Comparison of ENCODE assay signal across 28 mouse cellular contexts in genomic region chr13:20392824-20393598, GRCm38 (mm10).
"Had no signal": no experiment of that assay in that cellular context is flagged by ENCODE, and none has a peak within 500 bp of the region (broad histone marks: within the 10 kb centered on the region; RNA-seq: fewer than 3 reads in every experiment).

No protein-coding gene starts in this region.

- H3K4me2 ChIP-seq: embryonic facial prominence, embryonic 12.5 days; embryonic facial prominence, embryonic 13.5 days; embryonic facial prominence, embryonic 15.5 days; forebrain, embryonic 12.5 days; forebrain, embryonic 13.5 days; forebrain, embryonic 15.5 days had no signal

- H3K4me3 ChIP-seq: embryonic facial prominence, embryonic 10.5 days; embryonic facial prominence, embryonic 12.5 days; embryonic facial prominence, embryonic 13.5 days; embryonic facial prominence, embryonic 15.5 days; erythroblast, embryonic 14.5 days; forebrain, embryonic 10.5 days; forebrain, embryonic 12.5 days; forebrain, embryonic 13.5 days; forebrain, embryonic 15.5 days; gastrocnemius, adult 2 months had no signal

- ATAC-seq: forebrain, embryonic 13.5 days; forebrain, embryonic 14.5 days; forebrain, embryonic 15.5 days; forebrain, embryonic 16.5 days; forebrain, postnatal 0 days had no signal

- DNase-seq: cerebellum, adult 18-20 months; cerebellum, adult 2 months; cerebellum, adult 8-10 months; cerebellum, adult 9-10 months; cerebellum, adult 9-11 months; cerebellum, postnatal 10 days; cerebellum, postnatal 14 days; cerebellum, postnatal 25 days; cerebellum, postnatal 36 days; embryo, embryonic 11 days; forebrain, postnatal 0 days; gastrocnemius, adult 2 months; gastrocnemius, postnatal 10 days; gastrocnemius, postnatal 14 days; gastrocnemius, postnatal 25 days; gastrocnemius, postnatal 36 days; heart, adult 11 months had no signal

- H3K9ac ChIP-seq: embryonic facial prominence, embryonic 12.5 days; embryonic facial prominence, embryonic 13.5 days; embryonic facial prominence, embryonic 15.5 days; forebrain, embryonic 12.5 days; forebrain, embryonic 13.5 days; forebrain, embryonic 15.5 days; forebrain, postnatal 0 days had no signal

- H3K4me1 ChIP-seq: embryonic facial prominence, embryonic 10.5 days; embryonic facial prominence, embryonic 12.5 days; embryonic facial prominence, embryonic 13.5 days; embryonic facial prominence, embryonic 15.5 days; forebrain, embryonic 10.5 days; forebrain, embryonic 12.5 days; forebrain, embryonic 13.5 days; forebrain, embryonic 15.5 days had no signal

- H3K36me3 ChIP-seq: embryonic facial prominence, embryonic 10.5 days; embryonic facial prominence, embryonic 12.5 days; embryonic facial prominence, embryonic 13.5 days; embryonic facial prominence, embryonic 15.5 days; forebrain, embryonic 10.5 days; forebrain, embryonic 12.5 days; forebrain, embryonic 15.5 days had no signal

- H3K27me3 ChIP-seq: embryonic facial prominence, embryonic 12.5 days; embryonic facial prominence, embryonic 13.5 days; embryonic facial prominence, embryonic 15.5 days; forebrain, embryonic 12.5 days; forebrain, embryonic 13.5 days; forebrain, embryonic 15.5 days had no signal

- H3K27ac ChIP-seq: embryonic facial prominence, embryonic 10.5 days; embryonic facial prominence, embryonic 12.5 days; embryonic facial prominence, embryonic 13.5 days; embryonic facial prominence, embryonic 15.5 days; forebrain, embryonic 10.5 days; forebrain, embryonic 12.5 days; forebrain, embryonic 13.5 days; forebrain, embryonic 15.5 days; gastrocnemius, adult 2 months had no signal

- H3K9me3 ChIP-seq: embryonic facial prominence, embryonic 10.5 days; embryonic facial prominence, embryonic 12.5 days; embryonic facial prominence, embryonic 13.5 days; embryonic facial prominence, embryonic 15.5 days; forebrain, embryonic 10.5 days; forebrain, embryonic 12.5 days; forebrain, embryonic 13.5 days; forebrain, embryonic 15.5 days had no signal
